Mouse (Mus musculus): ENCODE measurements around the gene Mss51. TPM values are rescaled to one million over a fixed set of nuclear protein-coding genes. Genes with fewer than 3 reads are reported as not detected.

Gene Mss51
- total RNA-seq (2023; ENCODE audit: inconsistent age): 3.6 to 5.4 TPM (median 4.4 TPM) in 4 replicates

GRCm38 (mm10) chr14:20496603-20497002, at the start of gene Mss51:
Mss51 (minus strand) TSS chr14:20496901.

GRCm38 (mm10) chr14:20546415-20546814, 49.7 kb upstream of the Mss51 start, which contains the start of gene Ppp3cb:
Ppp3cb (minus strand) TSS chr14:20546573.

GRCm38 (mm10) chr14:20479291-20480194, 17.2 kb downstream of the Mss51 start, which contains the start of gene Anxa7:
Anxa7 (minus strand) TSS chr14:20480133.

GRCm38 (mm10) chr14:20451765-20452331, 44.9 kb downstream of the Mss51 start, which contains the start of gene Cfap70:
Cfap70 (minus strand) TSS chr14:20452226.

Other genes starting within 250 kb of the Mss51 start
- gene Kcnk16, start 227.7 kb downstream of the Mss51 start, total RNA-seq (2023; ENCODE audit: inconsistent age): not detected in 4 replicates
- gene Nudt13, start 202.2 kb downstream of the Mss51 start, total RNA-seq (2023; ENCODE audit: inconsistent age): 19.7 to 26.7 TPM (median 25.4 TPM) in 4 replicates
- gene Ecd, start 148.8 kb downstream of the Mss51 start, total RNA-seq (2023; ENCODE audit: inconsistent age): 48.4 to 50.7 TPM (median 49.4 TPM) in 4 replicates
- gene Fam149b, start 148.7 kb downstream of the Mss51 start, total RNA-seq (2023; ENCODE audit: inconsistent age): 32.7 to 40.9 TPM (median 37.8 TPM) in 4 replicates
- gene Dnajc9, start 108.0 kb downstream of the Mss51 start, total RNA-seq (2023; ENCODE audit: inconsistent age): 71.4 to 100 TPM (median 83.0 TPM) in 4 replicates
- gene Mrps16, start 103.3 kb downstream of the Mss51 start, total RNA-seq (2023; ENCODE audit: inconsistent age): 37.0 to 48.3 TPM (median 37.6 TPM) in 4 replicates
- gene Cfap70, start 44.7 kb downstream of the Mss51 start, total RNA-seq (2023; ENCODE audit: inconsistent age): 0.22 to 0.60 TPM in 2 of 4 replicates, not detected in the others
- gene Anxa7, start 16.8 kb downstream of the Mss51 start, total RNA-seq (2023; ENCODE audit: inconsistent age): 44.5 to 58.3 TPM (median 51.4 TPM) in 4 replicates
- gene Ppp3cb, start 49.7 kb upstream of the Mss51 start, total RNA-seq (2023; ENCODE audit: inconsistent age): 103 to 113 TPM (median 110 TPM) in 4 replicates
- gene Usp54, start 144.2 kb upstream of the Mss51 start, total RNA-seq (2023; ENCODE audit: inconsistent age): 4.1 to 6.9 TPM (median 4.3 TPM) in 4 replicates
- not detected in 4 replicates for gene Myoz1, start 159.6 kb upstream of the Mss51 start, total RNA-seq (2023; ENCODE audit: inconsistent age)
- gene Synpo2l, start 171.5 kb upstream of the Mss51 start, total RNA-seq (2023; ENCODE audit: inconsistent age): 0.16 to 0.18 TPM in 2 of 4 replicates, not detected in the others
- 229 to 252 TPM (median 238 TPM) in 4 replicates for gene Sec24c, start 177.4 kb upstream of the Mss51 start, total RNA-seq (2023; ENCODE audit: inconsistent age)
- 6.0 to 8.5 TPM (median 7.1 TPM) in 4 replicates for gene Fut11, start 198.1 kb upstream of the Mss51 start, total RNA-seq (2023; ENCODE audit: inconsistent age)
- gene Chchd1, start 206.1 kb upstream of the Mss51 start, total RNA-seq (2023; ENCODE audit: inconsistent age): 30.7 to 45.8 TPM (median 37.1 TPM) in 4 replicates
- gene Zswim8, start 210.7 kb upstream of the Mss51 start, total RNA-seq (2023; ENCODE audit: inconsistent age): 193 to 211 TPM (median 204 TPM) in 4 replicates
- gene Ndst2, start 237.7 kb upstream of the Mss51 start, total RNA-seq (2023; ENCODE audit: inconsistent age): 43.6 to 64.0 TPM (median 51.3 TPM) in 4 replicates